Mouse (Mus musculus): ENCODE measurements at regions not wholly inside any gene's neighbourhood (a gene's known extent, or its start where the extent isn't known, plus 50 kb on each side); places are given as distances from the start of the nearest gene placed in this dataset.

- H3K79me2 ChIP-seq (ENCODE audit: control insufficient read depth, insufficient read depth, low read length) = no peaks in the 10 kb centered on the region
- H3K4me1 ChIP-seq (ENCODE audit: control insufficient read depth, insufficient read depth, low read length) = peaks cover 2% of the 10 kb centered on the region
- H3K27ac ChIP-seq (replicated peaks; ENCODE audit: insufficient read depth, low read depth, low read length) = no peak overlapping the region
- no peaks in the 10 kb centered on the region for H3K36me3 ChIP-seq (ENCODE audit: control insufficient read depth, insufficient read depth, low read length)
- WGBS = 92% methylated on average over 9 of the region's 9 CpGs
- H3K9ac ChIP-seq (ENCODE audit: low read depth, low read length) = no peak overlapping the region
- H3K4me3 ChIP-seq (ENCODE audit: insufficient read depth, low read depth, low read length) = no peak overlapping the region
- H3K27me3 ChIP-seq (ENCODE audit: control insufficient read depth, insufficient read depth, low read length) = no peaks in the 10 kb centered on the region
- no peak for TF ChIP-seq POLR2A (IDR thresholded peaks at IDR 0.05; ENCODE audit: extremely low read depth, insufficient read depth, low read length)
- no peak for TF ChIP-seq CTCF (IDR thresholded peaks at IDR 0.05; ENCODE audit: low read depth, low read length)
- DNase-seq (ENCODE audit: extremely low read depth, low read depth, low spot score) = no peak
These were observed 95.9 kb upstream of the 1600014C23Rik start for GRCm38 (mm10) chr17:45829571-45829970.

GRCm38 (mm10) chr17:45828843-45829242 is 95.2 kb upstream of the 1600014C23Rik start:
- WGBS = 92% methylated on average over 11 of the region's 11 CpGs
- peaks cover 2% of the 10 kb centered on the region; the same call in 1 of the 2 replicates for H3K4me1 ChIP-seq (ENCODE audit: control insufficient read depth, insufficient read depth, low read length)
- TF ChIP-seq CTCF (IDR thresholded peaks at IDR 0.05; ENCODE audit: low read depth, low read length) (no peak), POLR2A (IDR thresholded peaks at IDR 0.05; ENCODE audit: extremely low read depth, insufficient read depth, low read length) (no peak)
- no peak overlapping the region for H3K27ac ChIP-seq (replicated peaks; ENCODE audit: insufficient read depth, low read depth, low read length)
- H3K4me3 ChIP-seq (ENCODE audit: insufficient read depth, low read depth, low read length) = no peak overlapping the region
- H3K36me3 ChIP-seq (ENCODE audit: control insufficient read depth, insufficient read depth, low read length) = no peaks in the 10 kb centered on the region
- H3K9ac ChIP-seq (ENCODE audit: low read depth, low read length) = no peak overlapping the region
- no peaks in the 10 kb centered on the region for H3K27me3 ChIP-seq (ENCODE audit: control insufficient read depth, insufficient read depth, low read length)
- no peaks in the 10 kb centered on the region for H3K79me2 ChIP-seq (ENCODE audit: control insufficient read depth, insufficient read depth, low read length)
- no peak for DNase-seq (ENCODE audit: extremely low read depth, low read depth, low spot score)

DNA sequence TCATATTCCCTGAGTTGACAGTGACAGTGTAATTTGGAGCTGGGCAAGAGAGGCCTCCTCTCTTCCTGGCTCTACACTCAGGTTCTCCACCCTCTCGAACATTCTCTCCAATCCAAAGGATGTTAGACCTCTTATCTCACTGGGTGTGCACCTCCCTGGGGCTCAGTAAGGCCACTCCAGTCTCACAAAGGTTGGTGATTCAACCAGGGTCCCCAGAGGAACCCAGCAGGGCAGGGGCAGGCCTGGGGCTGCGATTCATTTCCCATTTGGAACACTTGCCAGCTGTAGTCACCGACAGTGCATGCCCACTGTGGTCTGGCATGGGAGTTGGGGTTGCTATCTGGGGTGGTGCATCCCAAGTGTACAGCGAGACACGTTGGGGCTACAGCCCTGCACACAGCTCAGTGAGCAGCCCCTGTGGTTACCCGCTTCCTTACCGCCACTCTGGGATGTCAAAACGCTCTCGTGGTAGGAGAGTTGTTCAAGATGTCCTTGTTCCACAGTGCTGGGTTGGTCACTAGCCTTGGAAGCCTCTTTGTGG is 94.7 kb upstream of the 1600014C23Rik start:
- Histone ChIP-seq H3K9ac (ENCODE audit: low read depth, low read length) (no peak overlapping the region), H3K27ac (replicated peaks; ENCODE audit: insufficient read depth, low read depth, low read length) (no peak overlapping the region), H3K27me3 (ENCODE audit: control insufficient read depth, insufficient read depth, low read length) (no peaks in the 10 kb centered on the region), H3K79me2 (ENCODE audit: control insufficient read depth, insufficient read depth, low read length) (no peaks in the 10 kb centered on the region), H3K36me3 (ENCODE audit: control insufficient read depth, insufficient read depth, low read length) (no peaks in the 10 kb centered on the region), H3K4me3 (ENCODE audit: insufficient read depth, low read depth, low read length) (no peak overlapping the region), H3K4me1 (ENCODE audit: control insufficient read depth, insufficient read depth, low read length) (peaks cover 2% of the 10 kb centered on the region; the same call in 1 of the 2 replicates)
- no peak for TF ChIP-seq CTCF (IDR thresholded peaks at IDR 0.05; ENCODE audit: low read depth, low read length)
- no peak for TF ChIP-seq POLR2A (IDR thresholded peaks at IDR 0.05; ENCODE audit: extremely low read depth, insufficient read depth, low read length)
- DNase-seq (ENCODE audit: extremely low read depth, low read depth, low spot score) = no peak
- WGBS = 93% methylated on average over 9 of the region's 9 CpGs

DNA sequence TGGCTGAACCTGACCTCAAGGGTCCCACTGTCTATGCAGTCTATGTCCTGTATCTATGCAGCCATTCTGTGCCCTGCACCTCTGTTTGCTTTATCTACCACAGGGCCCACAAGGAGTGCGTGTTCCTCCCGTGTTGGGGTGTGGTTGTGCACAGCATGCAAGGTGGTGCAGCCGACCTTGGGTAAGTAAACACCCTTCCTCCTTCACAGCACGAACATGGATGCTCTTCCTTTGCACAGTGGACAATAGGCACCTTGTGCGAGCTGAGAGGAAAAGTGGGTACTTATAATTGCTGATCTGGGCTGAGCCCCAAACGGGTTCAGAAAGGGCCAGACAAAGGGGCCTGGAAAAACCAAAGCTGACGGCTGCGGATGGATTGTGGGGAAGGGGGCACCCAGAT is 91.3 kb upstream of the 1600014C23Rik start:
- Histone ChIP-seq H3K27me3 (ENCODE audit: control insufficient read depth, insufficient read depth, low read length) (no peaks in the 10 kb centered on the region), H3K9ac (ENCODE audit: low read depth, low read length) (no peak overlapping the region), H3K4me3 (ENCODE audit: insufficient read depth, low read depth, low read length) (no peak overlapping the region), H3K4me1 (ENCODE audit: control insufficient read depth, insufficient read depth, low read length) (peaks cover 2% of the 10 kb centered on the region; the same call in 1 of the 2 replicates), H3K27ac (replicated peaks; ENCODE audit: insufficient read depth, low read depth, low read length) (no peak overlapping the region), H3K79me2 (ENCODE audit: control insufficient read depth, insufficient read depth, low read length) (no peaks in the 10 kb centered on the region), H3K36me3 (ENCODE audit: control insufficient read depth, insufficient read depth, low read length) (no peaks in the 10 kb centered on the region)
- TF ChIP-seq CTCF (IDR thresholded peaks at IDR 0.05; ENCODE audit: low read depth, low read length) (no peak), POLR2A (IDR thresholded peaks at IDR 0.05; ENCODE audit: extremely low read depth, insufficient read depth, low read length) (no peak)
- 80% methylated on average over 8 of the region's 8 CpGs for WGBS
- no peak for DNase-seq (ENCODE audit: extremely low read depth, low read depth, low spot score)

GRCm38 (mm10) chr17:45823501-45823900 is 89.9 kb upstream of the 1600014C23Rik start:
- 86% methylated on average over 5 of the region's 5 CpGs for WGBS
- no peaks in the 10 kb centered on the region for H3K36me3 ChIP-seq (ENCODE audit: control insufficient read depth, insufficient read depth, low read length)
- H3K4me1 ChIP-seq (ENCODE audit: control insufficient read depth, insufficient read depth, low read length) = peaks cover 2% of the 10 kb centered on the region; the same call in 1 of the 2 replicates
- H3K9ac ChIP-seq (ENCODE audit: low read depth, low read length) = no peak overlapping the region
- no peak for DNase-seq (ENCODE audit: extremely low read depth, low read depth, low spot score)
- no peaks in the 10 kb centered on the region for H3K79me2 ChIP-seq (ENCODE audit: control insufficient read depth, insufficient read depth, low read length)
- H3K4me3 ChIP-seq (ENCODE audit: insufficient read depth, low read depth, low read length) = no peak overlapping the region
- TF ChIP-seq CTCF (IDR thresholded peaks at IDR 0.05; ENCODE audit: low read depth, low read length) = no peak
- TF ChIP-seq POLR2A (IDR thresholded peaks at IDR 0.05; ENCODE audit: extremely low read depth, insufficient read depth, low read length) = no peak
- H3K27ac ChIP-seq (replicated peaks; ENCODE audit: insufficient read depth, low read depth, low read length) = no peak overlapping the region
- no peaks in the 10 kb centered on the region for H3K27me3 ChIP-seq (ENCODE audit: control insufficient read depth, insufficient read depth, low read length)

GRCm38 (mm10) chr17:45822427-45822826 is 88.8 kb upstream of the 1600014C23Rik start:
- TF ChIP-seq CTCF (IDR thresholded peaks at IDR 0.05; ENCODE audit: low read depth, low read length) (no peak), POLR2A (IDR thresholded peaks at IDR 0.05; ENCODE audit: extremely low read depth, insufficient read depth, low read length) (no peak)
- WGBS = 91% methylated on average over 17 of the region's 17 CpGs
- Histone ChIP-seq H3K36me3 (ENCODE audit: control insufficient read depth, insufficient read depth, low read length) (no peaks in the 10 kb centered on the region), H3K27ac (replicated peaks; ENCODE audit: insufficient read depth, low read depth, low read length) (no peak overlapping the region), H3K9ac (ENCODE audit: low read depth, low read length) (no peak overlapping the region), H3K79me2 (ENCODE audit: control insufficient read depth, insufficient read depth, low read length) (no peaks in the 10 kb centered on the region), H3K4me1 (ENCODE audit: control insufficient read depth, insufficient read depth, low read length) (peaks cover 2% of the 10 kb centered on the region; the same call in 1 of the 2 replicates), H3K4me3 (ENCODE audit: insufficient read depth, low read depth, low read length) (no peak overlapping the region), H3K27me3 (ENCODE audit: control insufficient read depth, insufficient read depth, low read length) (no peaks in the 10 kb centered on the region)
- no peak for DNase-seq (ENCODE audit: extremely low read depth, low read depth, low spot score)

All from liver, adult 2 months (tissue).